Mouse (Mus musculus): Measurements from ENCODE around the gene Kansl1.

DNA sequence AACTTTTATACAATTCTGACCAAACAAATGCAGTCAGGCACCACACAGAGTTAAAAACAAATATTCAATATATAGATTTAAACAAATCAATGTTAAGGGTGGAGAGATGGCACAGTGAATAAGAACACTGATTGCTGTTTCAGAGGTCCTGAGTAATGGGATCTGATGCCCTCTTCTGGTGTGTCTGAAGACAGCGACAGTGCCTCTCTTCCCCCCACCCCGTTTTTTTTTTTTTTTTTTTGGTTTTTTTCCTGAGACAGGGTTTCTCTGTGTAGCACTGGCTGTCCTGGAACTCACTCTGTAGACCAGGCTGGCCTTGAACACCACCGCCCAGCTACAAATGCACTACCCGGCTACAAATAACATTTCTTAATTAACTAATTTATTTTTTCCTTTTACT is 39.8 kb upstream of the Kansl1 start:
- TF ChIP-seq CTCF (IDR thresholded peaks at IDR 0.05; ENCODE audit: low read depth, low read length) (no peak), POLR2AphosphoS5 (IDR thresholded peaks at IDR 0.05; ENCODE audit: insufficient replicate concordance, low read depth, low read length) (no peak), GATA1 (IDR thresholded peaks at IDR 0.05; ENCODE audit: borderline replicate concordance, low read length) (no peak), TAL1 (conservative IDR thresholded peaks at IDR 0.05; ENCODE audit: low read depth, low read length) (no peak)
